Mouse (Mus musculus): ENCODE data around the gene Blmh. TPM values are rescaled to one million over a fixed set of nuclear protein-coding genes. Genes with fewer than 3 reads are reported as not detected.

Blmh gene
- polyA plus RNA-seq, 1 experiment from 2014 or later: 134 TPM

DNA sequence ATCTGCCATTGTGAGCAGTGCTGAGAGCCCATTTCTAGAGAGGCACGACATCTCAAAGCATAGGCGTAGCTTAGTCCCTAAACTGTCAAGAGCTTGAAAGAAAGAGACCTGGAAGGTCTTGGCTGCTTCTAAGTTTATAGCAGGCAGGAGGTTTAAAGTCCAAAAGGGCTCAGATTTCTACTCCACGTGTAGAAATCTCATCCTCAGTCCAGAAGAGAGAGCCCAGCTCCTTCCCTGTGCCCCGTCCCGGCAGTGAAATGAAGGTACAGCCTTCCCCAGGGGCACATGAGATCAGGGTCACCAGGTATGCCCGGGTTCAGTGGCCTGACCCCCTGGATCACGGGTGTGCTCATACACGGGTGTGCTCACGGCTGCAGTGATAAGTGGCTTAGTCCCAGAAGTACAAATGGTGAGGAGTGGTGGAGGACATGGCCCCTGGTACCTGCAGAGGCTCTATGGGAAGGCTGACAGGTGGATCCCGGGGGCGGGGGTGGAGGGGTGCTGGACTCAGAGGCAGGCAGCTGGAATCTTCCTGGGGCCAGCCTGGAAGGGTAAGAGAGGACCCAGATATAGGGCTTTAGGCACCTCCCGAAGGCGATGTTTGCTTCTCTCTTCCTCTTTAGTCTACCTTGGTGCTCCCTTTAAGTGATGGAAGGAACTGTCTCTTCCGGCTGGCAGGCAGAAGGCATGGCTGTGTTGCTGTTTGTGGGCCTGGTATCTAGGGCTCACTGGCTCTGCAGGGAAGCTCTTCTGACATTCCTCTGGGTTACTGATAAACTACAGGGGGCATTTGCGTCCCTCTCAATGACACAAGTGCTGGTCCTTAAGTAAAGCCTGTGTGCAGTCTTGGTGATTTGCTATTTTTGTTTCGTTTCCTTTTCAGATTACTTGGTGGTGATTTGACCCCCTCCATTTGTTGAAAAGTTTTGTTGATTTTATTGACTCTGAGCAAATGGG is 84.7 kb downstream of the Blmh start:
- 80% methylated on average over 16 of the region's 16 CpGs for WGBS
- no peak overlapping the region for H3K4me2 ChIP-seq (replicated peaks)
- ATAC-seq (replicated peaks): no peak
- no peaks in the 10 kb centered on the region for H3K4me1 ChIP-seq
- no peaks in the 10 kb centered on the region for H3K9me3 ChIP-seq
- no peak overlapping the region for H3K9ac ChIP-seq (replicated peaks)
- H3K27me3 ChIP-seq: no peaks in the 10 kb centered on the region
- no peak overlapping the region for H3K27ac ChIP-seq (replicated peaks)
- H3K36me3 ChIP-seq: no peaks in the 10 kb centered on the region
- H3K4me3 ChIP-seq: no peak overlapping the region

DNA sequence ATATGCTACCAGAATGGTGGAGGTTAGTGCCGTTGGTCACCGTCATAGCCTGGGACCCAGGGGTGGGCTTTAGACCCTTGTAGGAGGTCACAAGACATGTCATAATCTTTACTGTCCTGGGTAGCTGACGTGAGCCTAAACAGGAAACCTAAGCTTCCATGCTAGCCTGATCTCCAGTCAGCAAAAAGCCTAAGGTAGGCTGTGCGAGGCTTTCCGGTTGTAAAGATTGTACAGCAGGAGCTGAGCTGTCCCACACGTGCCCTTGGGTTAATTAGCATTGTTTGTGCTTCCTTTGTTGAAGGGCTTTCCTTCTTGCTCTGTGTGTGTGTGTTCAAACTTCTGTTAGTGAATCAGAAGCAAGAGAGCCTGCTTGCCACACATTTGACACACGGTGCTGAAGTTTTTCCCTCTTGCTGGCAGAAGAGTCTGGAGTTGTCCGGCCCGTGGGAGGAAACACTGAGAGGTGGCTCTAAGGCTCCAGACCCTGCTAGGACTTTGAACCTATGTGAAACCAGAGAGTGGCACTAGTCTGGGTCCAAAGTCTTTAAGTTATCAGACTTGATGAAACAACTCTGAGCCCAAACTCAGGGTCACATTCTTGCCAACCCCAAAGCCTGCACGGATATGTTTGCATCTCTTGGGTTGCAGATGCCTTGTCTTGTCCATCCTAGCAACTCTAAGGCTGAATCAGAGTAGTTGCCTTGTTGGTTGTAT is 86.3 kb downstream of the Blmh start:
- 75% methylated on average over 10 of the region's 10 CpGs for WGBS
- H3K4me3 ChIP-seq: no peak overlapping the region
- no peaks in the 10 kb centered on the region for H3K27me3 ChIP-seq
- H3K9ac ChIP-seq (replicated peaks): no peak overlapping the region
- H3K9me3 ChIP-seq: no peaks in the 10 kb centered on the region
- no peak overlapping the region for H3K4me2 ChIP-seq (replicated peaks)
- no peaks in the 10 kb centered on the region for H3K4me1 ChIP-seq
- no peak overlapping the region for H3K27ac ChIP-seq (replicated peaks)
- H3K36me3 ChIP-seq: no peaks in the 10 kb centered on the region
- no peak for ATAC-seq (replicated peaks)

DNA sequence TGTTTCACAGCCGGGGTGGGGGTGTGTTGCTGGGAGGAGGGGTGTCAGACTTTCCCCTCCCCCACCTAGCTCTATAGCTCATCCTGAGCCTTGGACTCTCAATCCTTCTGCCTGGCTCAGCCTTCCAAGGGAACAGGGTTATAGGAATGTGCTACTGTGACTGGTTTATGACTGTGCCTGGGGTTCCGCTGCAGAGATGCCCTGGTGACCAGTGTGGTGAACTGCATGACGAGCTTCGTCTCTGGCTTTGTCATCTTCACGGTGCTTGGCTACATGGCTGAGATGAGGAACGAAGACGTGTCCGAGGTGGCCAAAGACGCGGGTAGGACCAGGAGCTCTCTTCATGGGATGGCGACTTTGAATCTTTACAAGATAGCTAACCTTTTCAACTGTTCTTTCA is 93.4 kb downstream of the Blmh start:
- Histone ChIP-seq H3K4me3 (no peak overlapping the region), H3K4me2 (replicated peaks) (no peak overlapping the region), H3K27me3 (no peaks in the 10 kb centered on the region), H3K27ac (replicated peaks) (no peak overlapping the region), H3K4me1 (no peaks in the 10 kb centered on the region), H3K9ac (replicated peaks) (no peak overlapping the region), H3K36me3 (no peaks in the 10 kb centered on the region), H3K9me3 (no peaks in the 10 kb centered on the region)
- WGBS: 86% methylated on average over 11 of the region's 11 CpGs
- no peak for ATAC-seq (replicated peaks)

DNA sequence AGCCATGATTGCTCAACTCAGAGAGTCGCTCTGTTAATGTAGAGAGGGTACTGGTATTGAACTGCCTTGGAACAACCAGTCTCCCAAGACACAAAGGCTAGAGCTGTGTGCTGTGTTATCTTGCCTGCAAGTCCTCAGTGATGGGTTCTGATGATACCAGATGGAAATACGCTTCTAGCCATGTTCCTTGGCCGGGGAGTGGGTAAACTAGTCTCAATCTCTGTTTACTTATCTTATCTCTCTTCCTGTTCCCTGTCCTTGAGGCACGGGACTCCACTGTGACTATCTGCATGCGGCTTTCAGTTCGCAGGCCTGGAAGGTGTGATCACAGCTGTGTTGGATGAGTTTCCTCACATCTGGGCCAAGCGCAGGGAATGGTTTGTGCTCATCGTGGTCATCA is 94.9 kb downstream of the Blmh start:
- Histone ChIP-seq H3K27me3 (no peaks in the 10 kb centered on the region), H3K4me1 (no peaks in the 10 kb centered on the region), H3K4me3 (no peak overlapping the region), H3K4me2 (replicated peaks) (no peak overlapping the region), H3K9me3 (no peaks in the 10 kb centered on the region), H3K36me3 (no peaks in the 10 kb centered on the region), H3K9ac (replicated peaks) (no peak overlapping the region), H3K27ac (replicated peaks) (no peak overlapping the region)
- WGBS: 89% methylated on average over 8 of the region's 8 CpGs
- ATAC-seq (replicated peaks): no peak

- 72% methylated on average over 9 of the region's 9 CpGs for WGBS
- no peak overlapping the region for H3K9ac ChIP-seq (replicated peaks)
- no peak for ATAC-seq (replicated peaks)
- H3K36me3 ChIP-seq: no peaks in the 10 kb centered on the region
- H3K27me3 ChIP-seq: no peaks in the 10 kb centered on the region
- H3K4me2 ChIP-seq (replicated peaks): no peak overlapping the region
- no peak overlapping the region for H3K27ac ChIP-seq (replicated peaks)
- H3K4me3 ChIP-seq: no peak overlapping the region
- no peaks in the 10 kb centered on the region for H3K9me3 ChIP-seq
- H3K4me1 ChIP-seq: no peaks in the 10 kb centered on the region
Measured at GRCm38 (mm10) chr11:77021749-77022396, 97.3 kb downstream of the Blmh start.

- ATAC-seq (replicated peaks): no peak
- no peaks in the 10 kb centered on the region for H3K36me3 ChIP-seq
- no peak overlapping the region for H3K9ac ChIP-seq (replicated peaks)
- H3K4me3 ChIP-seq: no peak overlapping the region
- no peaks in the 10 kb centered on the region for H3K27me3 ChIP-seq
- H3K27ac ChIP-seq (replicated peaks): no peak overlapping the region
- H3K4me2 ChIP-seq (replicated peaks): no peak overlapping the region
- no peaks in the 10 kb centered on the region for H3K4me1 ChIP-seq
- H3K9me3 ChIP-seq: no peaks in the 10 kb centered on the region
- WGBS: 76% methylated on average over 3 of the region's 3 CpGs
Measured at GRCm38 (mm10) chr11:77026559-77026958, 102.0 kb downstream of the Blmh start.

GRCm38 (mm10) chr11:77028157-77028556 is 103.5 kb downstream of the Blmh start:
- Histone ChIP-seq H3K27me3 (no peaks in the 10 kb centered on the region), H3K4me3 (no peak overlapping the region), H3K36me3 (no peaks in the 10 kb centered on the region), H3K4me2 (replicated peaks) (no peak overlapping the region), H3K9ac (replicated peaks) (no peak overlapping the region), H3K27ac (replicated peaks) (no peak overlapping the region), H3K4me1 (no peaks in the 10 kb centered on the region), H3K9me3 (no peaks in the 10 kb centered on the region)
- no peak for ATAC-seq (replicated peaks)
- 88% methylated on average over 3 of the region's 3 CpGs for WGBS

GRCm38 (mm10) chr11:77031151-77031934 is 106.7 kb downstream of the Blmh start:
- Histone ChIP-seq H3K9me3 (no peaks in the 10 kb centered on the region), H3K4me1 (no peaks in the 10 kb centered on the region), H3K4me2 (replicated peaks) (no peak overlapping the region), H3K36me3 (no peaks in the 10 kb centered on the region), H3K27me3 (no peaks in the 10 kb centered on the region), H3K4me3 (no peak overlapping the region), H3K27ac (replicated peaks) (no peak overlapping the region), H3K9ac (replicated peaks) (no peak overlapping the region)
- WGBS: 86% methylated on average over 14 of the region's 14 CpGs
- no peak for ATAC-seq (replicated peaks)

Other genes starting within 250 kb of the Blmh start
- gene Trarg1, start 245.0 kb upstream of the Blmh start, polyA plus RNA-seq (2015; fragmentation: Nextera tagmentation; extraction: Ambion mirVana): 0.24 and 0.56 TPM in 2 replicates
- gene Gosr1, start 161.2 kb upstream of the Blmh start, polyA plus RNA-seq (2015; fragmentation: Nextera tagmentation; extraction: Ambion mirVana): 27.1 and 27.4 TPM in 2 replicates
- gene Cpd, start 77.8 kb upstream of the Blmh start, polyA plus RNA-seq (2015; fragmentation: Nextera tagmentation; extraction: Ambion mirVana): 5.4 and 7.0 TPM in 2 replicates
- gene Tmigd1, start 22.6 kb upstream of the Blmh start, polyA plus RNA-seq (2015; fragmentation: Nextera tagmentation; extraction: Ambion mirVana): not detected in 2 replicates
- 0.43 and 0.60 TPM in 2 replicates for gene Slc6a4, start 73.8 kb downstream of the Blmh start, polyA plus RNA-seq (2015; fragmentation: Nextera tagmentation; extraction: Ambion mirVana)
- gene Nsrp1, start 153.6 kb downstream of the Blmh start, polyA plus RNA-seq (2015; fragmentation: Nextera tagmentation; extraction: Ambion mirVana): 65.0 and 70.8 TPM in 2 replicates

Data from forebrain, embryonic 15.5 days (tissue).